Comparison of ENCODE assay signal across 14 mouse cellular contexts in the genomic region with DNA sequence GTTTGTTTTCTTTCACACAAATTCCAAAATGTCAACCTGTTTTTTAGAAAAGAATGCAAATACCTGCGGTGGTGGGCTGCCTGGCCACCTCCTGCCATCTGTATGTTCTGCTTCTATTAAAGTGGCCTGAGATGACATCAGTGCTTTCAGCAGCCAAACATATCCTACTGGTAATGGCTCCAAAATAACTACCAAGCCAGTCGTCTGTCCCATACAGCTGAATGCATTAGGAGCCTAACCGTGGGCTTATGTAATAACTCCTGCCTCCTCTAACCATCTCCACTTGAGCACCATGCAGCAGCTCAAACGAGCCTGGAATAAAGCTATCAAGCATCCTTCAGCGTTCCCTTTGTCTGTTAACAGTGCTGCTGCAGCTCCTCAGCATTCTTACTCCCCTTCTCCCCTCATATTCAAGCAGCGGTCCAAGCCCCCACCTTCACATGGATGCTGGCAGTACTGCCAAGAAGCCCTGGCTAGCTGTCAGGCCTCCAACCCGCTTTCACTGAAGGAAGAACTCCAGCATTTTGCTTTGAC. TPM values are rescaled to one million over a fixed set of nuclear protein-coding genes. Genes with fewer than 3 reads are reported as not detected.
DNase-seq lines count a peak whose midpoint lies in the region; ATAC-seq and TF ChIP-seq lines count a peak whose summit lies in the region.
"Had no signal": no experiment of that assay in that cellular context is flagged by ENCODE, and none has a peak within 500 bp of the region (broad histone marks: within the 10 kb centered on the region; RNA-seq: fewer than 3 reads in every experiment).

No protein-coding gene starts in this region.

- no peaks in the 10 kb centered on the region for H3K27me3 ChIP-seq in midbrain, embryonic 13.5 days
- H3K27me3 ChIP-seq in midbrain, postnatal 0 days (ENCODE audit: insufficient read depth, low read length), result no peaks in the 10 kb centered on the region
- H3K27me3 ChIP-seq: lung, embryonic 15.5 days had no signal

- no peak for DNase-seq in midbrain, postnatal 0 days (ENCODE audit: low spot score)
- DNase-seq in cerebellum, postnatal 10 days, result peak; percentile 47 to 51
- peak; percentile 50 to 73 for DNase-seq in layer of hippocampus, postnatal 14 days (ENCODE audit: low spot score in 2 of 2)
- DNase-seq in kidney, postnatal 36 days, result no peak
- no peak for DNase-seq in kidney, postnatal 25 days
- DNase-seq: liver; thymus, postnatal 36 days had no signal

- H3K4me3 ChIP-seq in midbrain, embryonic 13.5 days (replicated peaks), result no peak overlapping the region
- H3K4me3 ChIP-seq in midbrain, postnatal 0 days (ENCODE audit: low read depth, low read length), result no peak overlapping the region
- H3K4me3 ChIP-seq: lung, embryonic 15.5 days had no signal

- ATAC-seq in midbrain, embryonic 13.5 days, result no peak
- ATAC-seq in midbrain, postnatal 0 days (ENCODE audit: low FRiP score), result no peak
- ATAC-seq in megakaryocyte-erythroid progenitor cell, adult 5-6 weeks (replicated peaks; ENCODE audit: low FRiP score, low TSS enrichment, poor library complexity, severe bottlenecking), result no peak

- no peak overlapping the region for H3K27ac ChIP-seq in midbrain, embryonic 13.5 days
- no peak overlapping the region for H3K27ac ChIP-seq in midbrain, postnatal 0 days (ENCODE audit: low read depth, low read length)
- H3K27ac ChIP-seq: lung, embryonic 15.5 days had no signal

- H3K9ac ChIP-seq in midbrain, embryonic 13.5 days (replicated peaks), result 0 out of 2 replicates have a peak overlapping the region, but pooled peaks have one; percentile 6
- H3K9ac ChIP-seq in midbrain, postnatal 0 days (replicated peaks; ENCODE audit: low read length, poor library complexity, severe bottlenecking), result no peak overlapping the region
- H3K9ac ChIP-seq: lung, embryonic 15.5 days had no signal

- 91% methylated on average over 7 of the region's 7 CpGs for WGBS in midbrain, embryonic 13.5 days
- 89% methylated on average over 7 of the region's 7 CpGs for WGBS in midbrain, postnatal 0 days

- no peak for TF ChIP-seq CTCF in midbrain, postnatal 0 days (IDR thresholded peaks at IDR 0.05)

- peaks cover 10% of the 10 kb centered on the region for H3K4me1 ChIP-seq in midbrain, embryonic 13.5 days (replicated peaks)
- H3K4me1 ChIP-seq in midbrain, postnatal 0 days (ENCODE audit: insufficient read depth, low read length), result peaks cover 2% of the 10 kb centered on the region; the same call in 1 of the 2 replicates

- peaks cover 64% of the 10 kb centered on the region for H3K36me3 ChIP-seq in midbrain, embryonic 13.5 days
- H3K36me3 ChIP-seq in midbrain, postnatal 0 days (ENCODE audit: insufficient read depth, low read length), result peaks cover 40% of the 10 kb centered on the region

- no peaks in the 10 kb centered on the region for H3K9me3 ChIP-seq in midbrain, embryonic 13.5 days
- no peaks in the 10 kb centered on the region for H3K9me3 ChIP-seq in midbrain, postnatal 0 days (ENCODE audit: low read length)
- H3K9me3 ChIP-seq: lung, embryonic 15.5 days had no signal

- H3K4me2 ChIP-seq in midbrain, embryonic 13.5 days (replicated peaks), result no peak overlapping the region
- no peak overlapping the region for H3K4me2 ChIP-seq in midbrain, postnatal 0 days (ENCODE audit: low read depth, low read length, poor library complexity, severe bottlenecking)
- H3K4me2 ChIP-seq: lung, embryonic 15.5 days had no signal

RNA-seq across cellular contexts. Expression of gene Eftud2, which starts 5.9 kb away (rescaled TPM):
- polyA plus RNA-seq in midbrain, embryonic 13.5 days (2015; fragmentation: Nextera tagmentation; extraction: Ambion mirVana), result 176 TPM in 2 replicates
- 63.0 and 69.8 TPM in 2 replicates for total RNA-seq in midbrain, postnatal 0 days (2014; rRNA removed)
- polyA plus RNA-seq in midbrain, postnatal 0 days (2015; fragmentation: Nextera tagmentation; extraction: Ambion mirVana), result 104 and 105 TPM in 2 replicates
- total RNA-seq in layer of hippocampus, postnatal 14 days (2021), result 100 to 1,000 TPM; 113 to 124 TPM
- total RNA-seq in megakaryocyte-erythroid progenitor cell, adult 5-6 weeks (2014; fragmentation: Nextera tagmentation), result 335 and 342 TPM in 2 replicates
- 171 and 175 TPM in 2 replicates for total RNA-seq in megakaryocyte-erythroid progenitor cell, adult 5-6 weeks (2017)

RNA-seq across cellular contexts. Expression of gene Ccdc103, which starts 6.1 kb away (rescaled TPM):
- 1.8 and 2.3 TPM in 2 replicates for polyA plus RNA-seq in midbrain, embryonic 13.5 days (2015; fragmentation: Nextera tagmentation; extraction: Ambion mirVana)
- 0.33 and 1.6 TPM in 2 replicates for total RNA-seq in midbrain, postnatal 0 days (2014; rRNA removed)
- polyA plus RNA-seq in midbrain, postnatal 0 days (2015; fragmentation: Nextera tagmentation; extraction: Ambion mirVana), result 1.7 and 1.8 TPM in 2 replicates
- total RNA-seq in layer of hippocampus, postnatal 14 days (2021), result 1 to 10 TPM; 1.5 to 2.0 TPM
- total RNA-seq in megakaryocyte-erythroid progenitor cell, adult 5-6 weeks (2014; fragmentation: Nextera tagmentation), result 2.0 TPM in 1 of 2 replicates, not detected in the other
- not detected in 2 replicates for total RNA-seq in megakaryocyte-erythroid progenitor cell, adult 5-6 weeks (2017)
- total RNA-seq: gastrocnemius, adult 8-10 months had no signal

RNA-seq across cellular contexts. Expression of gene Fam187a, which starts 10.1 kb away (rescaled TPM):
- polyA plus RNA-seq in midbrain, embryonic 13.5 days (2015; fragmentation: Nextera tagmentation; extraction: Ambion mirVana), result not detected in 2 replicates
- total RNA-seq in midbrain, postnatal 0 days (2014; rRNA removed), result not detected in 2 replicates
- polyA plus RNA-seq in midbrain, postnatal 0 days (2015; fragmentation: Nextera tagmentation; extraction: Ambion mirVana), result 0.12 TPM in 1 of 2 replicates, not detected in the other
- total RNA-seq in layer of hippocampus, postnatal 14 days (2021), result under 1 TPM; 0.21 to 0.41 TPM
- total RNA-seq in megakaryocyte-erythroid progenitor cell, adult 5-6 weeks (2014; fragmentation: Nextera tagmentation), result not detected in 2 replicates
- not detected in 2 replicates for total RNA-seq in megakaryocyte-erythroid progenitor cell, adult 5-6 weeks (2017)
- total RNA-seq: adrenal gland, adult 18-20 months; gastrocnemius, adult 8-10 months had no signal
- polyA plus RNA-seq: heart, embryonic 14.5 days; kidney, embryonic 14.5 days; lung, embryonic 15.5 days had no signal

RNA-seq across cellular contexts. Expression of gene Gfap, which starts 25.8 kb away (rescaled TPM):
- not detected in 2 replicates for polyA plus RNA-seq in midbrain, embryonic 13.5 days (2015; fragmentation: Nextera tagmentation; extraction: Ambion mirVana)
- total RNA-seq in midbrain, postnatal 0 days (2014; rRNA removed), result 19.5 and 36.4 TPM in 2 replicates
- polyA plus RNA-seq in midbrain, postnatal 0 days (2015; fragmentation: Nextera tagmentation; extraction: Ambion mirVana), result 20.6 and 24.3 TPM in 2 replicates
- 100 to 1,000 TPM; 263 to 355 TPM for total RNA-seq in layer of hippocampus, postnatal 14 days (2021)
- 0.40 and 1.1 TPM in 2 replicates for total RNA-seq in megakaryocyte-erythroid progenitor cell, adult 5-6 weeks (2014; fragmentation: Nextera tagmentation)
- total RNA-seq in megakaryocyte-erythroid progenitor cell, adult 5-6 weeks (2017), result 0.08 and 1.5 TPM in 2 replicates

RNA-seq across cellular contexts. Expression of gene Higd1b, which starts 39.2 kb away (rescaled TPM):
- polyA plus RNA-seq in midbrain, embryonic 13.5 days (2015; fragmentation: Nextera tagmentation; extraction: Ambion mirVana), result 2.8 and 3.0 TPM in 2 replicates
- total RNA-seq in midbrain, postnatal 0 days (2014; rRNA removed), result 12.3 and 12.8 TPM in 2 replicates
- 13.1 and 15.3 TPM in 2 replicates for polyA plus RNA-seq in midbrain, postnatal 0 days (2015; fragmentation: Nextera tagmentation; extraction: Ambion mirVana)
- 1 to 10 TPM; 5.3 to 6.5 TPM for total RNA-seq in layer of hippocampus, postnatal 14 days (2021)
- not detected in 2 replicates for total RNA-seq in megakaryocyte-erythroid progenitor cell, adult 5-6 weeks (2014; fragmentation: Nextera tagmentation)
- total RNA-seq in megakaryocyte-erythroid progenitor cell, adult 5-6 weeks (2017), result not detected in 2 replicates
- polyA plus RNA-seq: kidney, embryonic 14.5 days had no signal

Comparison
In these comparisons a context has a peak if more than half of its experiments do, and no peak if none do; other contexts are left out.
1. DNase-seq: peak in cerebellum, postnatal 10 days (2 of 2) and layer of hippocampus, postnatal 14 days (2 of 2); none in midbrain, postnatal 0 days (single experiment), kidney, postnatal 36 days (0 of 2) and kidney, postnatal 25 days (0 of 2).